Mouse (Mus musculus) kidney, postnatal 14 days (tissue): ENCODE data around the gene Iqschfp.

Experiments used
- DNase-seq: peaks from one replicate; pipeline ENCODE4 v3.0.0; 2022; ENCODE audit warnings: mixed read lengths

Iqschfp gene

DNA sequence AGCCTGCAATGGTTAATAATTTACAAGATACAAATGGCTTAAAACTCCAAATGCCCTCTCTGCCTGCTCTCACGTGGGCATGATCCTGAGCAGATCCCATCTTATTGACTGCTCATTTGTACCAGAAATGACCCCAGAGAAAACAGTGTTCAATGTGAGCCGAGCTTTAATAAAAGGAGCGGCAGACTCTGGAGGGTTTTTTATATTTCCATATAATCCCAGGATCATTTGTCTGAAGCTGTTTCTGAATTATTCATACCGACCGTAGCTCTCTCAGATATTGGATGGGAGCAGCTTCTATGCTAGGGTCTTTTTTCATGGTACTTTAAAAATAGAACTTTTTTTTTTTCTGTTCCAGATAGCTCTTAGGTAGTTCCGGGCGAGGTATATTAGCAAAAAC lies 67.6 kb downstream of the Iqschfp start:
- no peak for DNase-seq

DNA sequence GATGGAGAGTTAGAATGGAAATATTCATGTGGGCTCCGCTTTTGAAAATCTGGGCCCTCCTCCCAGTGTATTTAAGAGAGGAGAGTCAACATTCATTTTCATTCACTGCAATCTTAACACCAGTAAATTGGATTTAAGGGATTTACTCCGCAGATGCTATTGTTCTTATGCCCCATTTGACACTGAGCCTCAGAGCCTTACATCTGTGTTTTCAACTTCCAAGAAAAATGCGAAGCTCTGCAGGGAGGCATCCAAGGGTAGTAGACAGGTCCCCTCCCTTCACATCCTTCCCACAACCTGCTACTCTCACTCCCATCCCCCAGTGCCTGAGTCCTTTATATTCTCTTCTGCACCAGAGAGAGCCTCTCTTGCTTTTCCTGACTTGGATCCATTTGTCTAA lies 68.1 kb downstream of the Iqschfp start:
- DNase-seq = no peak

- no peak for DNase-seq
Measured at GRCm38 (mm10) chr3:67960727-67961126, 68.7 kb downstream of the Iqschfp start.

- no peak for DNase-seq
Measured at GRCm38 (mm10) chr3:67961934-67962639, 70.1 kb downstream of the Iqschfp start.

DNA sequence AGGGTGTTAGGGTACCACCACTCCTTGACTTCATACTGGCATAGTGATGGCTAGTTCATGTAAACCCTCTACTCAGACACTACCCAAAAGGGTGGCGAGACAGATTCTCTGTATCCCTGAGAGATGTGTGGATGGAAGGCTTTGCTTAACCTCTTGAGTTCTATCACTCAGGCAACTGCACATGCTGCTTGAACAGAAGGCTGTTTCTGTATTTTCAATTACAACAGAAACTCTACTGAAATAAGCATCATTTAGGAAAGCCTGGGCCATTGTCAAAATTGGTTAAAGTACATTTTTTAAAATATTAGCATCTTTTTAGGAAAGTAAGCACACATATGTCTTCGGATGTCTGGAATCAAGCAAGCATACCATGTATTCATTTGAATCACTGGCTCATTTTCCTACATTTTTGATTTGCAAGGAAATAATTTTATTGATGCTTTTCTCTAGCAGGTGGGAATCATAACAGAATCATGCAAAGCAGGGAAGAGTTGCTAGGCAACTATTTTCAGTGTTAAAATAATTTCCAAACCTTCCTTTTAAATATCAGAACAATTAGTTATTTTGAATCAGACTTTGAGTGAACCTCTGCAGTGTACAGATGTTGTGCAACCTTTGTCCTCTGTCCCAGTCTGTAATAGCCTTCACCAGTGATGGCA lies 82.4 kb downstream of the Iqschfp start:
- no peak for DNase-seq

DNA sequence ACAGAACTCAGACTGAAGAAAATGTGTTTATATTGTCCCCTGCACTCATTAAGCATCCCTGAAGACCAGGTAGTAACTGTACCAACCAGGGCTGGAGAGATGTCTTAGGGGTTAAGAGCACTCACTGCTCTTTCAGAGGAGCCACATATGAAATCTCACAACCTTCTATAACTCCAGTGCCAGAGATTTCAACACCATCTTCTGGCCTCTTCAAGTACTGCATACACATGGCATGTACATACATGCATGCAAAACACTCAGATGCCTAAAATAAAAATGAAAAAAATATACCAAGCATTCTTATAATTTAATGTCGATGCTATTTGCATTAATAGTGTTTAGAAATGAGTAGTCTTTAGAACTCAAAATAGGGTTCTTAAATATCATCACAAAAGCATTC lies 88.0 kb downstream of the Iqschfp start:
- DNase-seq = no peak

- DNase-seq = no peak
Measured at GRCm38 (mm10) chr3:67983329-67983728, 91.3 kb downstream of the Iqschfp start.

DNA sequence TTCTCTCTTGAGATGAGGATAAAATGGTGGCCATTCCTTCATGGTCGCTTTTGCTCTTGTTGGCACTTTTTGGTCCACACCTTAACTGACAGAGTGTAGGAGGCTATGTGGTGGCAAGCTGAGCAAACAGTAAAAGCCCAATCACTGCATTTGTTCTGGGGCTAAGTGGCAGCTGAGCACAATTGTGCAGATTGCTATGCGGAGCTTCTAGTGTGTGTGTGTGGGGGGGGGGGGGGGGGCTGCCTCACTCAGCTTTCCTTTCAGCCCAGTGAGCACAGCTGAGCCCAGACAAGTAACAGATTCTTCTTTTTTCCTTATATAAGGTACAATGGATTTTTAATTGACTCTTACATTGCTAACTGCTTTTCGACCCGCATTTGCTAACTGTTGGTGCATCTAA lies 110.4 kb downstream of the Iqschfp start:
- DNase-seq = no peak

DNA sequence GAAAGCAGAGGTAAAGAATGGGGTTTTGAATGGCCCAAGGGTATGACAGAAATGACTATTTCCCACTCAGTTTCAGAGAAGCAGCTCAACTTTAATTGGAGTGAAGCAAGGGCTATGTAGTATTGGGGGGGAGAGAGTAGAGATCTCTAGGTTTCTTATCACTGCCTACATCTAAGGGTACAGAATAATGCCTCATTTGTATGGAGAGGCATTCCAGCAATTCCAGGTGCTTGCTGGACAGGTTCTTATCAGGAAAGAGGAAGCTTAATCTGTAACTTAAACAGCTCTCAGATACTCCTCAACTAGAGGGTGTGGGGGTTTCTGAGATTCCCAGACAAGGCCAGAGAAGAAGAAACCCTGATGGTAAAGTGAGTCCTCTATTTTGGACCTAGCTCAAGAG lies 120.3 kb downstream of the Iqschfp start:
- no peak for DNase-seq

- no peak for DNase-seq
Measured at GRCm38 (mm10) chr3:68015786-68016185, 123.8 kb downstream of the Iqschfp start.

DNA sequence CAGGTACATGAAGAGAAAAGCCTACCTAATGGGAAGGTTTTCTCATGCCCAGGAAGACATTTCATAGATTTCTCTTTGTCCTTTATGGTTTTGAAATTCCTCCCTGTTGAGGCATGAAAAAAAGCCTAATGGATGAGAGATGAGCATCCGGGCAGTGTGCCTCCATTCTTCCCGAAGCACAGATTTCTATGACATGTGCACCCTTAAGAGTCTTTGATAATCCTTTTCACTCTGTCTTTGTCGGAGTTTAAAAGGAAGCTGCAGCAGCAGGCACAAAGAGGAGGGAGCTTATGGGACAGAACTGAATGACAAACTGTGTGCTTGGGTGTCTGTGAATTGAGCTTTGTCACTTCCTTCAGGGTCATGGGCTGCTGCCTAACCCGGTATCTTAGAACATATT lies 127.4 kb downstream of the Iqschfp start:
- no peak for DNase-seq

- DNase-seq = no peak
Measured at GRCm38 (mm10) chr3:68036097-68036496, 144.1 kb downstream of the Iqschfp start.

DNA sequence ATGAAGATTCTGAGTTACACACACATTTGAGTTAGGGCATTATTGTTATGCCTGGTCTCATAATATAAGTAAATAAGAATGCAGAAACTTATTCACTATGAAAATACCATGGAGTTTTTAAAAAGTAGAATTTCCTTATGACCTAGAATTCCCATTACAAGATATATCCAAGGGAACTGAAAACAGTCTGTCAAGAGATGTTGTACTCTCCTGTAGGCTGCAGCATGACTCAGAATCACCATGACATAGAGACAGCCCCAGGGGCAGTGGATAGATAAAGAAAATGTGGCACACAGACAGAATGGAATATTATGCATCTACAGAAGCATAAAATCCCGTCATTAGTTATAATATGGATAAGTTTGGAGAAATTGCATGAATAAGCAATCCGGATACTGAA lies 150.9 kb downstream of the Iqschfp start:
- no peak for DNase-seq

DNA sequence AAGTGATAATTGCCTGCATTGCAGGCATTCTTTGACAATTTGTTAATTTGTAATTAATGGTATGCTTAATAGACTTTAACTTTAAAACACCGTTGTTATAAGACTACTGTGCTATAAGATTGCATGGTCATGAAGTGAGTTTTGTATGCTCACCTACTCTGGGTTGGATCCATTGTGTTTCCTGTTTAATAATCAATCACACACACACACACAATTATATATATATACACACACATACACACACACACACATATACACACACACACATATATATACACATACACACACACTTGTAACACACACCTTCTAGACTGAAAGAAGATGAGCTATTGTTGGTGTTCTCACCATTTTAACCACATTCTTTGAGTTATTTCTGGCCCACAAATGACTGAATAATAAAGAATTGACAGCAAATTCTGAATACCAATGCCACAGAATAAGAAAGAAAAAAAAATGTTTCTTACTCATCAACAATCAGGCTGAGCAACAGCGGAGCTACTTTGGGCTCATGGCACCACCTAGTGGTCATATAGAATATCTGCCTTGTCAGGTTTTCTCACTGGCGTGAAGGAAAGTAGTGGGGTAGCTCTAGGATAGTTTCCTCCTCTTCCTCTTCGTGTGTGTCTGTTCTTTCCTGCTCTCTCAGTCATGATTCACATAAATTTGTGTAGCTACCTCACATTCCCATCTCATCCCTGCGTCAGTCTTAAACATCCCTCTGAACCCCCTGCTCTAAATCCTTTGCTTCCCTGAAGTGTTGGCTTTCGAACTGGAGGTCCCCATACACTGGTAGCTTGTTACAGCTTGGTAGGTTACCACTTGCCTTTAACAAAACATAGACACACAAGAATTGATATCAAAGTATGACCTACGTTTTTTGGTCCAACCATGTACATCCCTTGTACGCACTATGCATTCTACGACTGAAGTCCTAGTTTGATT lies 153.7 kb downstream of the Iqschfp start:
- peak; percentile 30 for DNase-seq

GRCm38 (mm10) chr3:68053538-68053937 lies 161.5 kb downstream of the Iqschfp start:
- no peak for DNase-seq

GRCm38 (mm10) chr3:68055071-68055470 lies 163.0 kb downstream of the Iqschfp start:
- DNase-seq = no peak

DNA sequence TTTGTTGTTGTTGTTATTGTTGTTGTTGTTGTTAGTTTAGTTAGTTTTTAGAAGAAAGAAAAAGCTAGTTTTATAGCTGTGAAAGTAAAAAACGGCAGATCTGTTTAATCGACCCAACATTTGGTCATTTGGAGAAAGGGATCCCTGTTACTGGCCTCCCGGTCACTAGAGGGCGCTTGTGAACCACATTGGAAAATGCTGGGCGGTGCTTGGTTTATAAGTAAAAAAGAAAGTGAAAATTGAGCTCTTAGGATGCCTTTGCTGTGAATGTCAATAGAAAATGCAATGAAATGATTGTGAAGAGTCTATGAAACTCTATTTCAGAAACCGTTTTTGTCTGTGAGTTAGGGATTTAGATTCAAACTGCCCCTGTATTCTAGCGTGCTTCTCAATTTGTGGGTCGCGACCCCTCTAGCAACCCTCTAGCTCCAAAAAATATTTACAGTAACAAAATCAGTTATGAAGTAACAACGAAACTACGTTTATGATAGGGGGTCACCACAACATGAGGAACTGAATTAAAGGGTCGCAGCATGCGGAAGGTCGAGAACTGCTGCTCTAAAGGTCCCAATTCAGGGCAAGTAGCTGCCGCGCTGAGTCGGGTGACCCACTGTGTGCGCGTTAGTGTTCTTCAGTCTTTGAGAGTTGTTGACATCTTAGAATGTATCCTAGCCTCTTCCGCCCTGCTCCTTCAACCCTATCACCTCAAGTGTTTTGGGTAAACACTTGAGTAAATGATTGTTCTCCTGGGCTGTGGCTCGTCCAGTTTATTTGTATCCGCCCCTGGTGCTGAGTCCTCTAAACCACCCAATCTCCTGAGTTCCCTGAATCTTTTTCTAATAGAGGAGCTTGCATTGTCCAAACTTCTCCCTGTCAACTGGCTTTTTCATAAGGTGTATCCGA lies 164.6 kb downstream of the Iqschfp start:
- peak; percentile 76 for DNase-seq

DNA sequence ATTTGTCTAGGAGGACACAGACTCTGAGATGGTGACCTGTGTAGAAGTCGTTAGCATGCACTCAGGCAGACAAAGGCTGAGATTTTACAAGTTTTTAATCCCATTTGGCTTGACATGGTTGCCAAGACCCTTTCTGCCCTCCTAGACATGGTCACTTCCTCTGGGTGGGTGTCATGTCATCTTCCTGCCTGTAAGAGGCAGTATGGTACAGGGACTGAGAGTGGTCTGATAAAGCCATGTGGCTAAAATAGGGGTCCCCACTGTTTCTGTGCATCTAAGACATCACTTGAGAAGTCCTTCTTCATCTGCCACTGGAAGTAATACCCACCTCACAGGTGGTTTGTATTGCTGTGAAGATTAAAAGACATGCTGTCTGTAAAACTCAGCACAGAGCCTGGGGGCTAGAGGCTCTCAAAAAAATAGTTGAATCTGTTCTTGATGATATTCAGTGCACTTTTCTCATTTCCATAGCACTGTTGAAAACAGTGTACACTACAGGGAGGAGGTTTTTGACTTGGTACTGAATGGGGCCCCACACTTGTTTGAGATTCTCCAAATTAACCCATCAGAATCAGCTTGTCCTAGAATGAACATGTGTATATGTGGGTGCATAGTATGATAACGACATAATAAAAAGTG lies 167.2 kb downstream of the Iqschfp start:
- DNase-seq = peak; percentile 15

GRCm38 (mm10) chr3:68064731-68065130 lies 172.7 kb downstream of the Iqschfp start, which contains the start of gene Schip1:
TSS of gene Schip1 (plus strand) at chr3:68064802.
- peak; percentile 66 for DNase-seq

GRCm38 (mm10) chr3:68071395-68072386 lies 179.7 kb downstream of the Iqschfp start:
- DNase-seq = peak; percentile 8

DNA sequence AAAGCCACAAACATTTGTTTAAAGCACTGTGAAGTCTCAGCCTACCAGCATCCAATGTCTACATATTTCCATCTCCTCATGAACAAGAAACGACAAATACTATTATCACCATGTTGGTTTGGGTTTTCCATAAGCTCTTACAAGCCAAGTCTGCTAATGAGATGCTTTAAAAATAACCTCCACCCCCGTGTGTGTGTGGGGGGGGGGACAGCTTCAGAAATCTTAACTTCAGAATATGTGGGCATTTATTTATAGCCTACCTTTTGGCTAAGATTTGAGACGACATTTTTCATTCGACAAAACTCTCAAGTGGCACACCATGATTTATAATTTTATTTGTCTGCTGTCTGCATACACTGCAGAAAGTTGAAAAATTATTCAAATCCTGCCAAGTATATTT lies 185.4 kb downstream of the Iqschfp start:
- DNase-seq = no peak
